Mouse (Mus musculus) kidney, postnatal 0 days (tissue): ENCODE measurements around the gene Serpine2. TPM values are rescaled to one million over a fixed set of nuclear protein-coding genes. Genes with fewer than 3 reads are reported as not detected.

ENCODE experiments used
- ATAC-seq: fragments of 200-750 bp; cut with Nextera tagmentation; replicated peaks from 2 replicates; pipeline ENCODE4 v1.8.0; 2017; ENCODE audit warnings: low read depth, moderate number of reproducible peaks, moderate TSS enrichment, moderate library complexity; ENCODE audit not compliant: low FRiP score
- DNase-seq: peaks from one replicate; pipeline ENCODE4 v3.0.0-alpha.2; 2016; ENCODE audit warnings: low spot score
- H3K27ac ChIP-seq: fragments of 300-500 bp; sonication (generic); 2 replicates; pipeline ENCODE4 v1.5.1; 2014; ENCODE audit warnings: mild to moderate bottlenecking
- H3K27me3 ChIP-seq: fragments of 300-500 bp; sonication (generic); 2 replicates; pipeline ENCODE4 v1.6.1; 2014; ENCODE audit warnings: low read length, mixed read lengths; ENCODE audit not compliant: insufficient read depth
- H3K36me3 ChIP-seq: fragments of 300-500 bp; sonication (generic); 2 replicates; pipeline ENCODE4 v1.6.1; 2014; ENCODE audit warnings: low read length, mixed read lengths; ENCODE audit not compliant: insufficient read depth
- H3K4me1 ChIP-seq: fragments of 300-500 bp; sonication (generic); replicated peaks from 2 replicates; pipeline ENCODE4 v1.6.1; 2014; ENCODE audit warnings: antibody characterized with exemption, low read length, mixed read lengths; ENCODE audit not compliant: insufficient read depth
- H3K4me2 ChIP-seq: fragments of 300-500 bp; sonication (generic); 2 replicates; pipeline ENCODE4 v1.6.1; 2014; ENCODE audit warnings: mild to moderate bottlenecking, low read length, moderate library complexity, mixed read lengths
- H3K4me3 ChIP-seq: fragments of 300-500 bp; sonication (generic); replicated peaks from 2 replicates; pipeline ENCODE4 v1.5.1; 2014; ENCODE audit warnings: low read depth, low read length
- H3K9ac ChIP-seq: fragments of 300-500 bp; sonication (generic); 2 replicates; pipeline ENCODE4 v1.6.1; 2014; ENCODE audit warnings: low read depth, low read length
- H3K9me3 ChIP-seq: fragments of 300-500 bp; sonication (generic); replicated peaks from 2 replicates; pipeline ENCODE4 v1.6.1; 2016; ENCODE audit warnings: low read length, inconsistent platforms, mixed read lengths
- CTCF ChIP-seq: IDR thresholded peaks from 2 replicates; pipeline ENCODE4 v1.5.1; 2016; ENCODE audit warnings: antibody characterized with exemption, low read depth, mild to moderate bottlenecking, moderate library complexity
- WGBS: fragments of 180-500 bp; shearing (Covaris S2); extraction: QIAGEN DNeasy Blood & Tissue Kit; methylation state at CpG from one replicate; pipeline ENCODE4 v1.1.7; 2014; 5-methylcytosine and 5-hydroxymethylcytosine counted together
- polyA plus RNA-seq: library from polyadenylated mRNA; unstranded; fragments of >200 nt; fragmentation: Nextera tagmentation; extraction: Ambion mirVana; gene quantifications from 2 replicates; pipeline ENCODE4 v1.2.1, GENCODE M21; 2015

The Serpine2 gene
- polyA plus RNA-seq, 1 experiment from 2014 or later, result 203 TPM

GRCm38 (mm10) chr1:79761106-79761916 lies 99.7 kb downstream of the Serpine2 start:
- H3K4me1 ChIP-seq, result no peaks in the 10 kb centered on the region; the same call in 1 of the 2 replicates
- DNase-seq (peak; percentile 91), ATAC-seq (peak; percentile 93)
- no peaks in the 10 kb centered on the region for H3K36me3 ChIP-seq
- no peaks in the 10 kb centered on the region for H3K27me3 ChIP-seq
- TF ChIP-seq CTCF, result no peak
- H3K9ac ChIP-seq, result peak overlapping the region; percentile 70
- peak overlapping the region; percentile 43; the same call in 1 of the 2 replicates for H3K27ac ChIP-seq
- peak overlapping the region; percentile 63 for H3K4me2 ChIP-seq
- H3K9me3 ChIP-seq, result no peaks in the 10 kb centered on the region
- H3K4me3 ChIP-seq, result peak overlapping the region; percentile 66
- under 1% methylated on average over 65 of the region's 65 CpGs for WGBS

- peak; percentile 35 for DNase-seq
- H3K4me2 ChIP-seq, result peak overlapping the region; percentile 63
- no peaks in the 10 kb centered on the region; the same call in 1 of the 2 replicates for H3K4me1 ChIP-seq
- TF ChIP-seq CTCF, result no peak
- H3K9ac ChIP-seq, result peak overlapping the region; percentile 70
- WGBS, result 6% methylated on average over 11 of the region's 11 CpGs
- H3K27ac ChIP-seq, result no peak overlapping the region
- no peaks in the 10 kb centered on the region for H3K27me3 ChIP-seq
- H3K9me3 ChIP-seq, result no peaks in the 10 kb centered on the region
- peak; percentile 61 for ATAC-seq
- H3K36me3 ChIP-seq, result no peaks in the 10 kb centered on the region
- H3K4me3 ChIP-seq, result peak overlapping the region; percentile 66
Observed at GRCm38 (mm10) chr1:79760656-79761055, 100.3 kb downstream of the Serpine2 start.

- TF ChIP-seq CTCF, result no peak
- Histone ChIP-seq H3K4me2 (peak overlapping the region; percentile 63), H3K27ac (no peak overlapping the region), H3K4me1 (no peaks in the 10 kb centered on the region; the same call in 1 of the 2 replicates), H3K36me3 (no peaks in the 10 kb centered on the region), H3K27me3 (no peaks in the 10 kb centered on the region), H3K9me3 (no peaks in the 10 kb centered on the region), H3K4me3 (no peak overlapping the region), H3K9ac (peak overlapping the region; percentile 15; the same call in 1 of the 2 replicates)
- DNase-seq, result no peak
- WGBS, result 66% methylated on average over 5 of the region's 5 CpGs
- no peak for ATAC-seq
Observed at GRCm38 (mm10) chr1:79759436-79759972, 101.5 kb downstream of the Serpine2 start.

- no peak overlapping the region for H3K27ac ChIP-seq
- no peak for ATAC-seq
- H3K4me2 ChIP-seq, result no peak overlapping the region
- H3K4me1 ChIP-seq, result no peaks in the 10 kb centered on the region; the same call in 1 of the 2 replicates
- TF ChIP-seq CTCF, result no peak
- 25% methylated on average over 2 of the region's 2 CpGs for WGBS
- H3K36me3 ChIP-seq, result no peaks in the 10 kb centered on the region
- no peak for DNase-seq
- no peaks in the 10 kb centered on the region for H3K9me3 ChIP-seq
- no peaks in the 10 kb centered on the region for H3K27me3 ChIP-seq
- H3K4me3 ChIP-seq, result no peak overlapping the region
- H3K9ac ChIP-seq, result no peak overlapping the region
Observed at GRCm38 (mm10) chr1:79759006-79759405, 102.0 kb downstream of the Serpine2 start.

GRCm38 (mm10) chr1:79757597-79757996 lies 103.4 kb downstream of the Serpine2 start:
- Histone ChIP-seq H3K27me3 (no peaks in the 10 kb centered on the region), H3K27ac (no peak overlapping the region), H3K36me3 (no peaks in the 10 kb centered on the region), H3K4me2 (no peak overlapping the region), H3K9me3 (no peaks in the 10 kb centered on the region), H3K9ac (no peak overlapping the region), H3K4me1 (no peaks in the 10 kb centered on the region; the same call in 1 of the 2 replicates), H3K4me3 (no peak overlapping the region)
- no peak for TF ChIP-seq CTCF
- DNase-seq (no peak), ATAC-seq (no peak)
- 79% methylated on average over 4 of the region's 4 CpGs for WGBS

- 63% methylated on average over 7 of the region's 7 CpGs for WGBS
- Histone ChIP-seq H3K4me1 (no peaks in the 10 kb centered on the region; the same call in 1 of the 2 replicates), H3K27ac (0 out of 2 replicates have a peak overlapping the region, but pooled peaks have one; percentile 11), H3K36me3 (no peaks in the 10 kb centered on the region), H3K4me3 (no peak overlapping the region), H3K4me2 (no peak overlapping the region), H3K9me3 (no peaks in the 10 kb centered on the region), H3K9ac (no peak overlapping the region), H3K27me3 (no peaks in the 10 kb centered on the region)
- no peak for ATAC-seq
- TF ChIP-seq CTCF, result no peak
- peak; percentile 51 for DNase-seq
Observed at GRCm38 (mm10) chr1:79757161-79757560, 103.8 kb downstream of the Serpine2 start.
